Mouse (Mus musculus): ENCODE measurements at regions not wholly inside any gene's neighbourhood (a gene's known extent, or its start where the extent isn't known, plus 50 kb on each side); places are given as distances from the start of the nearest gene placed in this dataset.

DNA sequence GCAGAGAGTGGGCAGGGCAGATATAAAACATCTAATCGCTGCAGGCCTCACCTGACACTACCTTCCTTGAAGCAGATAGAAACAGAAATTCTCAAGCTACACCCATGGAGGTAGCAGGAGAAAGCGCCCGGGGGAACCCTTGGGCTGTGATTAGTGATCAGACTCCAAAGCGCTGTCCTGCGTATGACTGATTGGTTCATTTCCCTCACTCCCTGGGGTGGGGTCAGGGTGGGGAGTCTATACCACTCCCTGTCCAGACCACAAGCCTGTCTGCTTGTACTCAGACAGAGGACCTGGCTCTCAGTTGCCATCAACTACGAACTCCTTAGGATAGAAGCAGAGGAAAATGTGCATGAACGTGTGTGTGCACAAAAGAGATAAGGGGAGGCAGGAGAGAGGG, 77.7 kb downstream of the Gm826 start:
- Histone ChIP-seq H3K36me3 (ENCODE audit: control insufficient read depth, insufficient read depth, low read length) (no peaks in the 10 kb centered on the region), H3K4me2 (replicated peaks; ENCODE audit: low read depth, low read length, severe bottlenecking) (no peak overlapping the region), H3K27ac (replicated peaks; ENCODE audit: low read depth, low read length) (no peak overlapping the region), H3K9me3 (ENCODE audit: control insufficient read depth, low read length) (no peaks in the 10 kb centered on the region), H3K4me1 (ENCODE audit: control insufficient read depth, insufficient read depth, low read length) (no peaks in the 10 kb centered on the region), H3K27me3 (ENCODE audit: control insufficient read depth, insufficient read depth, low read length) (no peaks in the 10 kb centered on the region), H3K9ac (ENCODE audit: low read depth, low read length, severe bottlenecking) (no peak overlapping the region), H3K4me3 (replicated peaks; ENCODE audit: low read length) (no peak overlapping the region)
- TF ChIP-seq POLR2A (IDR thresholded peaks at IDR 0.05; ENCODE audit: borderline replicate concordance, extremely low read depth, insufficient read depth, insufficient read length) = no peak
- DNase-seq (ENCODE audit: low spot score) = no peak
- no peak for ATAC-seq (ENCODE audit: low FRiP score, low read depth)
- WGBS = 78% methylated on average over 7 of the region's 7 CpGs

DNA sequence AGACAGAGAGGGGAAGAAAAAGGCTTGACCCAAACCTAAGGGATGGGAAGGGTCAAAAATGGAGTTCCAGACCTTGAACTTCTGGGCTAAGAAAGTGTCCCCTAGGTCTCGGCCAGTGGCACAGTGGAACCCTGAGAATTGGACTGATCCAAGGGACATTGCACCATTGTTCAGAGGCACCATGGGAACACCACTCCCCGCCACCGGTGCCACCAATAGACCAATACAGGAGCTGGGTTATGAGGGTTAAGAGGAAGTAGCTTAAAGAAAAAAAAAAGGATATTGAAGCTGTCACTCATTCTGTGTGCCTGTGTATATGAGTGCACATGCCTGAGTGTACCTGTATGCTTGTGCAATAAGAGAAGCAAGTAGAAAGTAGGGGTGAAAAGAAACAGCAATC, 83.7 kb downstream of the Gm826 start:
- Histone ChIP-seq H3K27ac (replicated peaks; ENCODE audit: low read depth, low read length) (no peak overlapping the region), H3K4me3 (replicated peaks; ENCODE audit: low read length) (no peak overlapping the region), H3K36me3 (ENCODE audit: control insufficient read depth, insufficient read depth, low read length) (no peaks in the 10 kb centered on the region), H3K9ac (ENCODE audit: low read depth, low read length, severe bottlenecking) (no peak overlapping the region), H3K4me1 (ENCODE audit: control insufficient read depth, insufficient read depth, low read length) (no peaks in the 10 kb centered on the region), H3K9me3 (ENCODE audit: control insufficient read depth, low read length) (no peaks in the 10 kb centered on the region), H3K27me3 (ENCODE audit: control insufficient read depth, insufficient read depth, low read length) (no peaks in the 10 kb centered on the region), H3K4me2 (replicated peaks; ENCODE audit: low read depth, low read length, severe bottlenecking) (no peak overlapping the region)
- no peak for TF ChIP-seq POLR2A (IDR thresholded peaks at IDR 0.05; ENCODE audit: borderline replicate concordance, extremely low read depth, insufficient read depth, insufficient read length)
- DNase-seq (ENCODE audit: low spot score) (no peak), ATAC-seq (ENCODE audit: low FRiP score, low read depth) (no peak)
- 94% methylated on average over 3 of the region's 3 CpGs for WGBS

DNA sequence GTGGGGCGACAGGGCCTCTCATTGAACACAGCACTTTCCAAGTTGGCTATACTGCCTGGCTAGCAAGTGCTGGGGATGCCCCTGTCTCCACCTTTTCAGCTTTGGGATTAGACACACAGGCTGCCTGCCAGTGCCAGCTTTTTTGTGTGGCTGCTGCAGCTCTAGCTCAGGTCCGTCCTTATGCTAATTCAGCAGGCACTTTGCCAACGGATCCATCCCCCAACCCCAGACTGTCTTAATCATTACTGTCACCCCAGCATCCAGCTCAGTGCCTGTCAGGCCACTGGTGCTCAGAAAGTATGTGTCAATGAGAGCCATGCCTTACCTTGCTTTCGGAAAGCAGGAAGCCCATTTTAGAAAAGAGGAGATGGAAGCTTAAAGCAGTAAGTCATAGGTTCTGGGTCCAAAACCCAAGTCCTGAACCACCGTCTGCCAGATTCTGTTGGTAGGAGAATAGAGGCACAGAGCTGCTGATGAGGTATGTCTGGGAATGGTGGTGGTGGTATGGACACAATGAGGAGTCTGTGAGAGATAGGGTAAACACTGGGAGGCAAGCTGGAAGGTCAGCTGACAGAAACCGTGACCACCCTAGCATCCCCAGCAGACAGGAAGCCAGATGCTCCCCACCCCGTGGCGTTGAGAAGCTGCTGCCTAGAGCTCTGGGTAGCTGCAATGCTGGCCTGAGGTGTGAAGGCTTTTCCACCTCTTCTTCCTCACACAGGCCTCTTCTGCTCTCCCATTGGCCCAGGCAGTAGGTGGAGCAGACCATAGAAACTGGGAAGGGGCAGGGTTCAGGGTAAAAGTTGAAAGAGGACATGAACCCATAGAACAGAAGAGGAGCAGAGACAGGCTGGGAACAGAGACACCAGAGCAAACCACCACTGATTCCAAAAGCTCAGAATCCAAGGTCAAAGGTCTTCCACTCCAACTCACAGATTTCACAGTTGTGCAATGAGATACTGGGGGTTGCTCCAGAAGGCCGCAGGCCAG, 84.6 kb downstream of the Gm826 start:
- ATAC-seq (ENCODE audit: low FRiP score, low read depth) = no peak
- no peak overlapping the region for H3K9ac ChIP-seq (ENCODE audit: low read depth, low read length, severe bottlenecking)

DNA sequence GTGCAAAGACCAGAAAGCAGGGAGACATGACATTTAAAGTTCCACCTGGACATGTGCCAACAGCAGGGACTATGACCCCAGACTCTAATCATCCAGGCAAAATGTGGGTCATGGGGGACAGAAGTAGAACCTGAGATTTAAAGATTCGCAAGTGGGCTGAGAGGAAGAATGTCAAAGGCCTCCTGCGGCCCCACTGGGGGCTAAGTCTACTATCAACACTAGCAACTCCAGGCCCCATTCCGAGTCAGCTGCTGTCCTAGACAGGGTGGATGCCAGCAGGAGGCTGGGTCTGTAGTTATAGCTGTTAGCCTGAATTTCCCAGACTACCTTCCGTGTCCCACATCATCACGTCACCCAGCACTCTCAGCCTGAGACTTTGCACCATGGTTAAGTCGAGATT, 86.7 kb downstream of the Gm826 start:
- no peak overlapping the region for H3K4me2 ChIP-seq (replicated peaks; ENCODE audit: low read depth, low read length, severe bottlenecking)
- no peaks in the 10 kb centered on the region for H3K4me1 ChIP-seq (ENCODE audit: control insufficient read depth, insufficient read depth, low read length)
- no peak for DNase-seq (ENCODE audit: low spot score)
- no peak overlapping the region for H3K4me3 ChIP-seq (replicated peaks; ENCODE audit: low read length)
- H3K9ac ChIP-seq (ENCODE audit: low read depth, low read length, severe bottlenecking) = no peak overlapping the region
- no peak overlapping the region for H3K27ac ChIP-seq (replicated peaks; ENCODE audit: low read depth, low read length)
- H3K27me3 ChIP-seq (ENCODE audit: control insufficient read depth, insufficient read depth, low read length) = no peaks in the 10 kb centered on the region
- no peaks in the 10 kb centered on the region for H3K36me3 ChIP-seq (ENCODE audit: control insufficient read depth, insufficient read depth, low read length)
- ATAC-seq (ENCODE audit: low FRiP score, low read depth) = no peak
- 84% methylated on average over 6 of the region's 6 CpGs for WGBS
- no peaks in the 10 kb centered on the region for H3K9me3 ChIP-seq (ENCODE audit: control insufficient read depth, low read length)
- TF ChIP-seq POLR2A (IDR thresholded peaks at IDR 0.05; ENCODE audit: borderline replicate concordance, extremely low read depth, insufficient read depth, insufficient read length) = no peak

More for the DNA sequence above, 84.6 kb downstream of the Gm826 start:
- Histone ChIP-seq H3K27ac (replicated peaks; ENCODE audit: low read depth, low read length) (no peak overlapping the region), H3K27me3 (ENCODE audit: control insufficient read depth, insufficient read depth, low read length) (no peaks in the 10 kb centered on the region), H3K9me3 (ENCODE audit: control insufficient read depth, low read length) (no peaks in the 10 kb centered on the region), H3K4me1 (ENCODE audit: control insufficient read depth, insufficient read depth, low read length) (no peaks in the 10 kb centered on the region), H3K36me3 (ENCODE audit: control insufficient read depth, insufficient read depth, low read length) (no peaks in the 10 kb centered on the region), H3K4me3 (replicated peaks; ENCODE audit: low read length) (no peak overlapping the region), H3K4me2 (replicated peaks; ENCODE audit: low read depth, low read length, severe bottlenecking) (no peak overlapping the region)
- no peak for DNase-seq (ENCODE audit: low spot score)
- WGBS = 60% methylated on average over 9 of the region's 9 CpGs
- no peak for TF ChIP-seq POLR2A (IDR thresholded peaks at IDR 0.05; ENCODE audit: borderline replicate concordance, extremely low read depth, insufficient read depth, insufficient read length)

DNA sequence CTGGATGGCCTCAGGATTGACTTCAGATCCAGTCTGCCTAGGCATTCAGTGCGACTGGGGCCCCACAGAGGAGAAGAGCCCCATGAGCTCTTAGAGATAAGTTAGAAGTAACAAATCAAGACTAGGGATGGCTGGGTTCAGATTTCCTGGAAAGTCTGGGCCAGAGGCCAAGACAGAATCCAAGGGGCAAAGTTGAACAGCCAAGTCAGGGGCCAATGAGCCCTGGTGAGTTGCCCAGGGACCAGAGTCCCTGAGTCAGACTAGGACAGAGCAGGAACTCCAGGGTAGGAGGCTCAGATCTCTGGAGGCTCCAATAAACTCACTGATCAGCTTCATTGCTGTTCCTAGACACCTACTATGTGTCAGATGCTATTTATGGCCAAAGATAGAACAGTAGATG, 87.6 kb downstream of the Gm826 start:
- no peaks in the 10 kb centered on the region for H3K27me3 ChIP-seq (ENCODE audit: control insufficient read depth, insufficient read depth, low read length)
- no peaks in the 10 kb centered on the region for H3K36me3 ChIP-seq (ENCODE audit: control insufficient read depth, insufficient read depth, low read length)
- WGBS = 59% methylated on average over 1 of the region's 1 CpGs
- ATAC-seq (ENCODE audit: low FRiP score, low read depth) (no peak), DNase-seq (ENCODE audit: low spot score) (no peak)
- H3K4me1 ChIP-seq (ENCODE audit: control insufficient read depth, insufficient read depth, low read length) = no peaks in the 10 kb centered on the region
- no peak overlapping the region for H3K4me2 ChIP-seq (replicated peaks; ENCODE audit: low read depth, low read length, severe bottlenecking)
- TF ChIP-seq POLR2A (IDR thresholded peaks at IDR 0.05; ENCODE audit: borderline replicate concordance, extremely low read depth, insufficient read depth, insufficient read length) = no peak
- H3K27ac ChIP-seq (replicated peaks; ENCODE audit: low read depth, low read length) = no peak overlapping the region
- H3K9ac ChIP-seq (ENCODE audit: low read depth, low read length, severe bottlenecking) = no peak overlapping the region
- no peak overlapping the region for H3K4me3 ChIP-seq (replicated peaks; ENCODE audit: low read length)
- H3K9me3 ChIP-seq (ENCODE audit: control insufficient read depth, low read length) = no peaks in the 10 kb centered on the region

Data from limb, embryonic 14.5 days (tissue).